8 mouse cellular contexts compared by ENCODE assay signal in genomic region chr14:18893947-18894445, GRCm38 (mm10). TPM values are rescaled to one million over a fixed set of nuclear protein-coding genes. Genes with fewer than 3 reads are reported as not detected.
DNase-seq lines count a peak whose midpoint lies in the region; ATAC-seq and TF ChIP-seq lines count a peak whose summit lies in the region.

TSS of gene Ube2e2 (minus strand) at chr14:18894267.

- peak within 1 kb of the TSS; percentile 92 for H3K4me2 ChIP-seq in heart, embryonic 12.5 days
- peak within 1 kb of the TSS; percentile 71 for H3K4me2 ChIP-seq in midbrain, embryonic 16.5 days (ENCODE audit: low read length)

- peak; percentile 69 for ATAC-seq in heart, embryonic 12.5 days (ENCODE audit: insufficient number of reproducible peaks, low FRiP score)
- ATAC-seq in midbrain, embryonic 16.5 days: no peak; the same call in 1 of the 2 replicates

- H3K4me3 ChIP-seq in bone marrow macrophage, adult 2 months (ENCODE audit: insufficient read depth, low read length): peak within 1 kb of the TSS; percentile 70
- H3K4me3 ChIP-seq in heart, embryonic 12.5 days: peak within 1 kb of the TSS; percentile 73
- H3K4me3 ChIP-seq in midbrain, embryonic 16.5 days (ENCODE audit: low read depth, low read length): peak within 1 kb of the TSS; percentile 59

- peak within 1 kb of the TSS; percentile 81 for H3K9ac ChIP-seq in heart, embryonic 12.5 days
- peak within 1 kb of the TSS; percentile 82 for H3K9ac ChIP-seq in midbrain, embryonic 16.5 days (ENCODE audit: low read depth, low read length)

- H3K36me3 ChIP-seq in heart, embryonic 12.5 days: no peaks in the 10 kb centered on the region
- H3K36me3 ChIP-seq in midbrain, embryonic 16.5 days (ENCODE audit: control insufficient read depth, insufficient read depth, low read length): no peaks in the 10 kb centered on the region

- peaks cover 4% of the 10 kb centered on the region; the same call in 1 of the 2 replicates for H3K4me1 ChIP-seq in bone marrow macrophage, adult 2 months (ENCODE audit: control insufficient read depth, insufficient read depth, low read length)
- H3K4me1 ChIP-seq in heart, embryonic 12.5 days (replicated peaks): no peaks in the 10 kb centered on the region
- peaks cover 3% of the 10 kb centered on the region for H3K4me1 ChIP-seq in midbrain, embryonic 16.5 days (ENCODE audit: control insufficient read depth, insufficient read depth, low read length)

- no peaks in the 10 kb centered on the region for H3K27me3 ChIP-seq in heart, embryonic 12.5 days (replicated peaks)
- H3K27me3 ChIP-seq in midbrain, embryonic 16.5 days (ENCODE audit: control insufficient read depth, insufficient read depth, low read depth, low read length): no peaks in the 10 kb centered on the region

- intact Hi-C loops in left cerebral cortex, postnatal 10 days (cut with DNase I): no loop called here

- no peak for TF ChIP-seq CTCF in bone marrow macrophage, adult 2 months (IDR thresholded peaks at IDR 0.05; ENCODE audit: low read depth, low read length)

- H3K9me3 ChIP-seq in heart, embryonic 12.5 days (replicated peaks): no peaks in the 10 kb centered on the region
- H3K9me3 ChIP-seq in midbrain, embryonic 16.5 days (replicated peaks; ENCODE audit: control insufficient read depth, low read length, poor library complexity, severe bottlenecking): no peaks in the 10 kb centered on the region

- H3K27ac ChIP-seq in bone marrow macrophage, adult 2 months (ENCODE audit: insufficient read depth, low read depth, low read length): no peak within 1 kb of the TSS
- peak within 1 kb of the TSS; percentile 65 for H3K27ac ChIP-seq in heart, embryonic 12.5 days (ENCODE audit: poor library complexity, severe bottlenecking)
- peak within 1 kb of the TSS; percentile 87 for H3K27ac ChIP-seq in midbrain, embryonic 16.5 days (ENCODE audit: low read length)

- no peak for TF ChIP-seq POLR2A in bone marrow macrophage, adult 2 months (IDR thresholded peaks at IDR 0.05; ENCODE audit: borderline replicate concordance, low read depth, low read length)

- DNase-seq in left cerebral cortex, adult 18-20 months (ENCODE audit: low spot score in 2 of 2): no peak
- no peak for DNase-seq in left cerebral cortex, adult 11 months (ENCODE audit: low spot score)
- DNase-seq in left cerebral cortex, postnatal 10 days (ENCODE audit: extremely low spot score in 1 of 2, low spot score in 2 of 2): no peak
- DNase-seq in cerebellum, postnatal 25 days: no peak
- no peak for DNase-seq in cerebellum, adult 11 months

- WGBS in heart, embryonic 12.5 days: under 1% methylated on average over 21 of the region's 22 CpGs
- under 1% methylated on average over 21 of the region's 22 CpGs for WGBS in midbrain, embryonic 16.5 days

RNA-seq across cellular contexts. Expression of gene Ube2e2, which starts in this region (rescaled TPM):
- total RNA-seq in left cerebral cortex, adult 18-20 months (2021): 100 to 1,000 TPM; 173 to 178 TPM
- polyA plus RNA-seq in bone marrow macrophage, adult 2 months (2012; ENCODE audit: insufficient read depth, insufficient read length, missing spikeins): 12.8 and 13.2 TPM in 2 replicates
- polyA plus RNA-seq in heart, embryonic 12.5 days (2016; fragmentation: Nextera tagmentation; extraction: Ambion mirVana): 42.9 and 45.4 TPM in 2 replicates
- total RNA-seq in left cerebral cortex, postnatal 10 days (2021): 100 to 1,000 TPM; 159 to 165 TPM
- 159 and 170 TPM in 2 replicates for polyA plus RNA-seq in midbrain, embryonic 16.5 days (2015; fragmentation: Nextera tagmentation; extraction: Ambion mirVana)
